Comparison of ENCODE assay signal across 10 mouse cellular contexts in the genomic region with DNA sequence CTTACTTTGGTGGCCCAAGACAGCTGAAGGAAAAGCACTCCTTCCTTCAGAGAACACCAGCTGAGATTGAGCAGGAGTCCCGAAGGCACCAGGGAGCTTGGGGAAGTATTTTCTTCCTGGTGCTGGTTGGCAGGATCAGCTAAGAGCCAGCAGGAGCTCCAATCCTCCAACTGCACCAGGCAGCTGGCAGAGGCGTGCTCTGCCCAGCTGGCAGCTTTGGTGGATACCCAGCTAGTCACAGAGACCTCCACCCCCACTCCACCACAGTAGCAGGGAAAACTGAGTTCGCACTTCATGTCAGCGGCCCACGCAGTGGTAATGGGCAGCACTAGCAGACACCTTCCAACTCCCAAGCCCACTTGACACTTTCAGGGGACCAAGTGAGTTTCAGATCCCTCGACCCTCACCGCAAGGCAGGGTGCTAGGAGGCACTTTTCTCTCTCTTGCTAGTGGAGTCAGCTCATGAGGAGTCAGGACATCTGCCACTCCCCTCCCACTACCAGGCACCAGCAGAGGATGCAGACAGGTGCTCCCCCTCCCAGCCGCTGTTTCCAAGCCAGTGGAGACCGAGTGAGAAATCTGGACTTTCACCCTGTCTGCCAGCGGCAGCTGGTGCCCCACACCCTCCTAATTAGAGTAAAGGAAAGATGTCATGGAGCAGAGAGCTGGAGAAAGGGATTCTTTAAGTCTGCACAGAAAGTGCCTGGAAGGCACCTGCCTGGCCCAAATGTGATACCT. TPM values are rescaled to one million over a fixed set of nuclear protein-coding genes. Genes with fewer than 3 reads are reported as not detected.
A peak's percentile ranks its signal among the peaks of the same experiment; 100 is the strongest.
DNase-seq lines count a peak whose midpoint lies in the region; TF ChIP-seq lines count a peak whose summit lies in the region.
"Had no signal": no experiment of that assay in that cellular context is flagged by ENCODE, and none has a peak within 500 bp of the region (broad histone marks: within the 10 kb centered on the region; RNA-seq: fewer than 3 reads in every experiment).

No protein-coding gene starts in this region.

- intact Hi-C loops in left cerebral cortex, postnatal 25 days (cut with DNase I), result no loop called here
- intact Hi-C loops in heart, postnatal 10 days (cut with DNase I), result no loop called here

- no peak for TF ChIP-seq CTCF in E14TG2a.4 (conservative IDR thresholded peaks at IDR 0.05; ENCODE audit: low read length)

- peak; percentile 32 for DNase-seq in adipocyte (ENCODE audit: low spot score)
- peak; percentile 59 for DNase-seq in kidney, adult 9 months
- peak; percentile 26 to 58 for DNase-seq in left cerebral cortex, postnatal 25 days (ENCODE audit: low spot score in 2 of 2)
- DNase-seq in c-Kit-positive CD71-positive TER-119-positive erythroid progenitor cells, embryonic 14.5 days (ENCODE audit: low spot score), result no peak
- no peak for DNase-seq in heart, postnatal 10 days
- no peak for DNase-seq in urinary bladder, postnatal 36 days (ENCODE audit: low spot score in 2 of 2)
- no peak for DNase-seq in spleen, postnatal 10 days (ENCODE audit: low spot score in 2 of 2)
- DNase-seq: cerebellum, adult 8-10 months had no signal

- peaks cover 31% of the 10 kb centered on the region for H3K4me1 ChIP-seq in E14TG2a.4 (replicated peaks; ENCODE audit: low read depth, low read length)

- peak overlapping the region; percentile 35; the same call in 1 of the 2 replicates for H3K4me3 ChIP-seq in E14TG2a.4 (replicated peaks; ENCODE audit: low read length)
- H3K4me3 ChIP-seq: left cerebral cortex, adult 2 months had no signal

- H3K36me3 ChIP-seq in E14TG2a.4 (ENCODE audit: insufficient read depth, low read length), result no peaks in the 10 kb centered on the region

- no peaks in the 10 kb centered on the region for H3K27me3 ChIP-seq in E14TG2a.4 (ENCODE audit: insufficient read depth, low read length)

- H3K9me3 ChIP-seq in E14TG2a.4 (ENCODE audit: low read length), result no peaks in the 10 kb centered on the region

RNA-seq across cellular contexts. Expression of gene Jade3, which starts 10.4 kb away (rescaled TPM):
- total RNA-seq in left cerebral cortex, postnatal 25 days (2021), result 1 to 10 TPM; 7.0 to 8.3 TPM
- total RNA-seq in heart, postnatal 10 days (2021), result 1 to 10 TPM; 3.4 to 4.1 TPM

RNA-seq across cellular contexts. Expression of gene Rp2, which starts 50.8 kb away (rescaled TPM):
- total RNA-seq in left cerebral cortex, postnatal 25 days (2021), result 10 to 100 TPM; 15.1 to 15.9 TPM
- 10 to 100 TPM; 13.3 to 13.9 TPM for total RNA-seq in heart, postnatal 10 days (2021)

Comparison
In these comparisons a context has a peak if more than half of its experiments do, and no peak if none do; other contexts are left out.
1. DNase-seq: peak in adipocyte (single experiment), kidney, adult 9 months (single experiment) and left cerebral cortex, postnatal 25 days (2 of 2); none in c-Kit-positive CD71-positive TER-119-positive erythroid progenitor cells, embryonic 14.5 days (single experiment), heart, postnatal 10 days (0 of 2), urinary bladder, postnatal 36 days (0 of 2) and spleen, postnatal 10 days (0 of 2).